Mouse (Mus musculus) liver, embryonic 14.5 days (tissue): ENCODE results near the gene Btf3. TPM values are rescaled to one million over a fixed set of nuclear protein-coding genes. Genes with fewer than 3 reads are reported as not detected.

Source experiments
- ATAC-seq: fragments of 200-750 bp; cut with Nextera tagmentation; 2 replicates; pipeline ENCODE4 v1.8.0; 2017; ENCODE audit warnings: moderate number of reproducible peaks, mild to moderate bottlenecking, moderate library complexity; ENCODE audit not compliant: insufficient read depth
- DNase-seq, 3 experiments: peaks; one replicate each; pipeline ENCODE4 v3.0.0-alpha.2; 2012 to 2013; ENCODE audit warnings: low read depth in 3 of 3, low spot score in 3 of 3
- H3K27ac ChIP-seq: fragments of 300-500 bp; sonication (generic); 2 replicates; pipeline ENCODE4 v1.5.1; 2014; ENCODE audit warnings: moderate library complexity, mild to moderate bottlenecking, control low read depth, inconsistent platforms
- H3K27me3 ChIP-seq: fragments of 300-500 bp; sonication (generic); 2 replicates; pipeline ENCODE4 v1.6.1; 2014; ENCODE audit warnings: mild to moderate bottlenecking, low read length, moderate library complexity; ENCODE audit not compliant: control insufficient read depth, insufficient read depth
- H3K36me3 ChIP-seq: fragments of 300-500 bp; sonication (generic); replicated peaks from 2 replicates; pipeline ENCODE4 v1.6.1; 2014; ENCODE audit warnings: low read depth; ENCODE audit not compliant: control insufficient read depth, insufficient read depth
- H3K4me1 ChIP-seq, 2 experiments: fragments of 200-500 bp in 1 of 2; fragments of 300-500 bp in 1 of 2; sonication (generic) in 1 of 2; replicated peaks; 2 replicates each; pipeline ENCODE4 v1.6.1; 2012 to 2014; ENCODE audit warnings: antibody characterized with exemption in 1 of 2, inconsistent platforms in 1 of 2, low read length in 1 of 2; ENCODE audit not compliant: control insufficient read depth in 2 of 2, insufficient read depth in 2 of 2
- H3K4me2 ChIP-seq: fragments of 300-500 bp; sonication (generic); 2 replicates; pipeline ENCODE4 v1.6.1; 2014; ENCODE audit warnings: low read depth, mild to moderate bottlenecking, control low read depth, moderate library complexity
- H3K4me3 ChIP-seq, 2 experiments: fragments of 200-500 bp in 1 of 2; fragments of 300-500 bp in 1 of 2; sonication (generic) in 1 of 2; 2 replicates each; pipeline ENCODE4 v1.5.1; 2012 to 2014; ENCODE audit warnings: low read depth in 2 of 2, low read length in 2 of 2, mild to moderate bottlenecking in 2 of 2, control low read depth in 1 of 2, inconsistent platforms in 1 of 2, moderate library complexity in 1 of 2; ENCODE audit not compliant: insufficient read depth in 1 of 2
- H3K9ac ChIP-seq: fragments of 300-500 bp; sonication (generic); replicated peaks from 2 replicates; pipeline ENCODE4 v1.6.1; 2014; ENCODE audit warnings: mild to moderate bottlenecking, control low read depth, moderate library complexity
- H3K9me3 ChIP-seq: fragments of 300-500 bp; sonication (generic); 2 replicates; pipeline ENCODE4 v1.6.1; 2016; ENCODE audit warnings: low read length, mixed read lengths; ENCODE audit not compliant: control insufficient read depth
- CTCF ChIP-seq: IDR thresholded peaks from 2 replicates; pipeline ENCODE4 v1.5.1; 2016; ENCODE audit warnings: antibody characterized with exemption, low read depth, control low read depth
- EP300 ChIP-seq: IDR thresholded peaks from 2 replicates; pipeline ENCODE4 v1.6.1; 2016; ENCODE audit warnings: antibody characterized with exemption, low read depth
- WGBS: fragments of 180-500 bp; shearing (Covaris S2); extraction: QIAGEN DNeasy Blood & Tissue Kit; methylation state at CpG from one replicate; pipeline ENCODE4 v1.1.7; 2014; ENCODE audit not compliant: insufficient replicate concordance; 5-methylcytosine and 5-hydroxymethylcytosine counted together
- polyA plus RNA-seq, 2 experiments: library from polyadenylated mRNA; depleted of rRNA in 1 of 2; stranded (reverse) in 1 of 2; unstranded in 1 of 2; fragments of >200 nt; fragmentation: Nextera tagmentation in 1 of 2; extraction: Ambion mirVana in 1 of 2; gene quantifications; 2 replicates each; pipeline versions ENCODE4 v1.2.1 to v1.2.3; 2012 to 2014

Btf3 gene
- polyA plus RNA-seq, 2 experiments = 339 to 401 TPM

DNA sequence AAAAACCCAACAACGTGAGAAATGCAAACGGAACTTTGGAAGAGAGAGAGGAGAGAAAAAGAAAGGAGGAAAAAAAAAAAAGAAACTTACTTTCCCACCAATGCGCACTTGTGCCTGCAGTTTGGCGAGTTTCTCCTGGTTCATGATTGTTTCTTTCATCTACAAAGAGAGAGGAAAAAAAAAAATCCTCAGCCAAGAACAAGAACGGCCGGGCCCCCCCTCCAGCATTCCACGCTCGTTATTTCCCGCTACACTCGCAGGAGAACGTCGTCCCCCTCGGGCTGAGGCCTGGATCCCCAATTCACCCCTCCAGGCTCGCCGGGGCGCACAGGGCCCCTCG, 696 bp downstream of the Btf3 start:
- ATAC-seq = no peak
- H3K4me2 ChIP-seq = peak overlapping the region; percentile 93
- under 1% methylated on average over 17 of the region's 17 CpGs for WGBS

DNA sequence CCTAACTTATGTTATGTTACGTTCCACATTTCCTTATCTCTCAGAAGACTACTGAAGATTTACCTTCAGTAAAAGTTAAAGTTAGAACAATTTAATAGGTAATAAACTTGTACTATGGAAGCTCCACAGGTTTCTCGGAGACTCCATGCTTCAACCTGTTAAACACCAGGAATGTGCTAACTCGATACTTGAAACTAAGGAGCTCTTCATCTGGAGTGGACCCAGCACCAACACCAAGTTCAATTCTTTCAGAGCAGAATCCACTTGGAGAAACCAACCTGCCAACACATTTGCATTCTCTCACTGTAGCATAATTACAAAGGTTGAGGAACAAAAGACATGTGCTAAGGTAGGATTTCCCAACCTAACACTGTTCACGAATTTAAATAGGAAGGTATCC, 1.7 kb downstream of the Btf3 start:
- H3K4me3 ChIP-seq = peak overlapping the region; percentile 41 to 99; a peak in 3 of 4 replicates
- peak overlapping the region; percentile 96; the same call in 1 of the 2 replicates for H3K9ac ChIP-seq
- ATAC-seq (no peak), DNase-seq (no peak)
- H3K27me3 ChIP-seq = no peaks in the 10 kb centered on the region
- H3K4me2 ChIP-seq = peak overlapping the region; percentile 93
- H3K36me3 ChIP-seq = peaks cover 38% of the 10 kb centered on the region
- H3K4me1 ChIP-seq = peaks cover 7 to 12% of the 10 kb centered on the region in 2 experiments; a peak in 3 of 4 replicates
- 47% methylated on average over 4 of the region's 4 CpGs for WGBS
- TF ChIP-seq CTCF (no peak), EP300 (no peak)
- H3K9me3 ChIP-seq = no peaks in the 10 kb centered on the region
- H3K27ac ChIP-seq = no peak overlapping the region

More for the DNA sequence above, 696 bp downstream of the Btf3 start:
- H3K4me1 ChIP-seq = peaks cover 7 to 12% of the 10 kb centered on the region in 2 experiments; a peak in 3 of 4 replicates
- peak overlapping the region; percentile 96 for H3K9ac ChIP-seq
- no peaks in the 10 kb centered on the region for H3K9me3 ChIP-seq
- H3K36me3 ChIP-seq = peaks cover 28% of the 10 kb centered on the region
- no peak for DNase-seq
- no peak for TF ChIP-seq EP300
- no peak for TF ChIP-seq CTCF
- peak overlapping the region; percentile 96 to 99 for H3K4me3 ChIP-seq
- no peaks in the 10 kb centered on the region for H3K27me3 ChIP-seq
- peak overlapping the region; percentile 70 for H3K27ac ChIP-seq

DNA sequence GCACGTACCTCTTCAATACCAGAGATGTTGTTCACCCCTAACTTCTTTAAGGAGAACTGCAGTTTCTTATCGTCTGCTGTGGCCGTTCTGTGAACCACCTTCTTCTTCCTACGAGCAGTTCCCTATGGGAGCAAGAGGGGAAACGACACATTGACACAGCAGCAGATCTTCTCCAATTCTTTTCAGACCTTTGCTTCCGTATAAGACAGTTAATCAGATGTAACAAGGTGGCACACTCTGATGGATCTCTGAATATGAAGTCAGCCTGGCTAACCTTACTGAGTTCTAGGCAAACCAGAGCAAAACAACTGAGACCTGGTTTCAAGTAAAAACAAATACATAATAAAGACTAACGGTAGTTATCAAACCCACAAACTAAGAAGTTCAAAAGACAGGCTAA, 3.2 kb downstream of the Btf3 start:
- no peak overlapping the region for H3K9ac ChIP-seq
- H3K4me3 ChIP-seq = no peak overlapping the region
- H3K9me3 ChIP-seq = no peaks in the 10 kb centered on the region
- H3K4me1 ChIP-seq = peaks cover 7 to 12% of the 10 kb centered on the region in 2 experiments; a peak in 3 of 4 replicates
- DNase-seq = no peak
- no peak for TF ChIP-seq CTCF
- TF ChIP-seq EP300 = no peak
- H3K27me3 ChIP-seq = no peaks in the 10 kb centered on the region
- no peak overlapping the region for H3K27ac ChIP-seq
- peaks cover 50% of the 10 kb centered on the region for H3K36me3 ChIP-seq
- no peak overlapping the region for H3K4me2 ChIP-seq
- WGBS = 51% methylated on average over 7 of the region's 7 CpGs
- ATAC-seq = no peak

DNA sequence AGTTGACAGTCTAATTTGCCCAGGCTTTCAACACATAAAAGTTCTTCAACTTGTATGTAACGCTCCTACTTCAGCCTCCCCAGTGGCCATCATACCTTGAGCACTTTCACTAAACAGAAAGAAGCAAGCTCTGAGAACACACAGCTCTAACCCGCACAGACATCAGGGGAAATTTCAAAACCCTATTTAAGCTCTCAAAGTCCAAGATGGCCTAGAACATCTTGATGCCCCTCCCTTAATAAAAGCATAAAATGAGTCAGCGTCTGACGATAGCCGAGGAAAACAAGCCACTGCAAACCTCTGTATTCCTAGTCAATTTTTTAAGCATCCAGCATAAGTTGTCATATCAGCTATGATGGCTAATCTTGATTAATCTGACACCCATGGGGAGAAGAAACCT, 5.2 kb downstream of the Btf3 start:
- Histone ChIP-seq H3K4me3 (no peak overlapping the region), H3K4me1 (peaks cover 7 to 9% of the 10 kb centered on the region in 2 experiments; a peak in 3 of 4 replicates), H3K27ac (no peak overlapping the region), H3K27me3 (no peaks in the 10 kb centered on the region), H3K36me3 (peaks cover 56% of the 10 kb centered on the region), H3K9me3 (no peaks in the 10 kb centered on the region), H3K9ac (no peak overlapping the region), H3K4me2 (no peak overlapping the region)
- TF ChIP-seq EP300 = no peak
- no peak for TF ChIP-seq CTCF
- 87% methylated on average over 5 of the region's 5 CpGs for WGBS
- DNase-seq = no peak
- ATAC-seq = no peak

DNA sequence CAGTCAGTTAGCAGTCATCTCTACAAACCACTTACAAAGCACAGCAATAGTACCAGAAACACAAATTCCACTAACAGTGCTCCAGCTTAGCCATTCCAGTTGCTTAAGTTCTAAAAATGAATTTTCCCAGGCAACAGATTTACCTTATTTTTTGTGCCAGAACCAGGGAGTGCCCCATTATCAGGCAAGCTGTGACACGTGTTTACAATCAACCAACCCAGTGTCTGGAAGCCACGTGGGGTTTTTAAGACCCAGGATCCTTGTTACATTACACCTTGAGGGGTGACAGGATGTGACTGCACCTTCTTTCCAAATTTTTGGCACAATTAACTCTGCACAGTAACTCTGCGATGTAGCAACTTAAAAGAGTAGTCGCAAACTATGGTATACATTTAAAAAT, 8.1 kb downstream of the Btf3 start:
- TF ChIP-seq EP300 (no peak), CTCF (no peak)
- Histone ChIP-seq H3K27me3 (no peaks in the 10 kb centered on the region), H3K4me1 (no peaks in the 10 kb centered on the region), H3K27ac (no peak overlapping the region), H3K9ac (no peak overlapping the region), H3K4me3 (no peak overlapping the region), H3K4me2 (no peak overlapping the region), H3K9me3 (no peaks in the 10 kb centered on the region), H3K36me3 (peaks cover 52% of the 10 kb centered on the region)
- WGBS = 72% methylated on average over 4 of the region's 4 CpGs
- DNase-seq = no peak
- no peak for ATAC-seq
